Mouse (Mus musculus) cerebellum, postnatal 14 days (tissue): ENCODE measurements at regions not wholly inside any gene's neighbourhood (a gene's known extent, or its start where the extent isn't known, plus 50 kb on each side); places are given as distances from the start of the nearest gene placed in this dataset.

Experiments
- DNase-seq, 2 experiments: peaks; one replicate each; pipeline ENCODE4 v3.0.0; 2021; ENCODE audit warnings: mixed read lengths in 2 of 2

DNA sequence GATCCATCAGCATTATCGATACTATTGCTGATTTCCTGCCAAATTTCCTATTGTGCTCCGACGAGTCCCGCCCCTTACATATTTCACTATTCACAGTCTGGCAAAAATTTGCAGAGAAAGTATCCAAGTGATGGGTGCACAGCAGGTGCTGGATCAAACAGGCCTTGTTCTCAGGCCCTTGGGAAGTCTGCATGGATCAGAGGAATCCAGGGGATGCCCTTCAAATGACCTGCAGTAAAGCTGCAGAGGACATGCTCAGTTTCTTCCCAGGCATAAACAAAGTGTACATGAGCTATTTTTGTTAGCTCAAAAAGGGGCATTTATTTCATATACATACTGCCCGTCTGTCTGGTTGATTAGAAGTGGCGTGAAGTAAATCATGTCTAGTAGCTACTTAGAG is 194.2 kb upstream of the Zic1 start:
- peak in 1 of 2 experiments; percentile 24 for DNase-seq

DNA sequence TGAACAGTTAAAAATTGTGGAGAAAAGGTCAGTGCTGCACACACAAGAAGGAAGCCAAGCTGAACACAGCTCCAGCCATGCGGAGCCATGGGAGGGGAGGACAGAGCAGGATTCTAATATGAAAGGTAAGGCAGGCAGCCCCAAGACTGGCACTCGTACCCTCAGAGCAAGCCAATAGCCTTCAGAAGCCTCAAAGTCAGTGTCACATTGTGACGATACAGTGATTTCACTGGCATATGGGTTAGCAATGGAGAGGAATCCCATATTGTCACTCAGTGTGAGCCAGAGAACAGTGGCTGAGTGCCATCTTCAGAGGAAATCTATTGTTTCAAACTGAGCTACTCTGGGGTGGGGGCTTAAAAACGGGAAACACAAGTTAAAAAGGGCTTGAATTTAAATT is 181.4 kb upstream of the Zic1 start:
- DNase-seq, result peak; percentile 87 to 93

DNA sequence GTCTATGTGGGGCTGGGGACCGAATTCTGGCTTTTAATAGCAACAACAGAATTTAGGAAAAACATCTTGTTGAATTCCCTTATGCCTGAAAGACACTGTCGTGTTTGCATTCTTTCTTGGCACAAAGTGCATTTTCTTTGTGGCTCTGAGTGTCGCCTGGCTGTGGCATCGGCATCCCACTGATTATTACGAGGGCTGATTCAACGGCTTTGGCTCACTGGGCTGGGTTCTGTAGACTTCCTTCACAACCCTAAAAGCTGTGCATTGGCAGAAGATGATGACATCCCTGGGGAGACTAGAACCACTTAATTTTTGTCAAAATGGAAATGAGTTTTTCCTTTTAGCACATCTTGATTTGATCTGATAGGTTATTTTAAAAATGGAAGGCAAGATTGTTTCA is 179.8 kb upstream of the Zic1 start:
- peak; percentile 76 to 90 for DNase-seq

DNA sequence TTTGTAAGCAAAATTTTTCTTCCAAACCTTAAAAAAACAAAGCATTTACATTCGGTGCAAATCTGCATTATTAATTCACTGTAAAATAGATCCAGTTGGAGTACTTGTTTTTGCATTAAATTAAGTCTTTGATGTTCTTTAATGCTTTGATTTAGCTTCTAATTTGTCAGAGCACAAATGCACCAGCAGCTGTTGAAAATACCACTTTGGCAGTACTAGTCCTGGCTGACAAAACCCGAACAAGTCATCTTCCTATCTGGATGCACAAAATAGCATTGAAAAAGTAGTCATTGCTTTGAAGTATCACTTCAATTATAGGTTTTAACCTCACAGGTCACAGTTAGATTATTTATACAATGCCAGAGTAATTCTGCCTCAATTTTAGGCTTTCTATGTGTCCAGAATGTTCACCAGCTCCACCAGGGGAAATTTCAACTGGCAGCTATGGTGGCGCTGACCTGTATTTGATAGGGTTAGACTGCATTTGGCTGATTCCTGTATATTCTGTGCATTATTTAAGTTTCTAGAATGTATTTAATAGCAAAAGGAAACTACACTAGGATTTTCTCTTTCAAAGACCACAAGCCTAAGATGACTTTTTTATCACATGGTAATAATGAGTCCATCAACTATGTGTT is 163.3 kb upstream of the Zic1 start:
- peak in 1 of 2 experiments; percentile 35 for DNase-seq

DNA sequence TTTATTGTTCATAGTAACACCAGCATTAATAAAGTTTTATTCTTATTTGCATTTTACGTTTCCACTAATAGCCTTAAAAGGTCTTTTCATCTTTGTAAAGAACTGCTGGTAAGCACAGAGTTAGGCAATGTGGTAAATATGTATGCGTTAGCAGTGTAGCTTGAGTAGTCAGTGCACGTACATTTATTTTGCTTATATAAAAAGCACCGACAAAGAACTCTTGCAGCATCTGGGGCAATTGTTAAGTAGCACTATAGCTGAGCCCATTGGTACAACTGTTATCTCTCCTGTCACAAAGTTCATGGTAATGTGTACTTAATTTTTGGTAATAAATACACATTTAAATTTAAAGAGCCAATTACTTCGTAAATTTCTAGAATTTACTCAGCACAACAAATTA is 162.8 kb upstream of the Zic1 start:
- no peak for DNase-seq

DNA sequence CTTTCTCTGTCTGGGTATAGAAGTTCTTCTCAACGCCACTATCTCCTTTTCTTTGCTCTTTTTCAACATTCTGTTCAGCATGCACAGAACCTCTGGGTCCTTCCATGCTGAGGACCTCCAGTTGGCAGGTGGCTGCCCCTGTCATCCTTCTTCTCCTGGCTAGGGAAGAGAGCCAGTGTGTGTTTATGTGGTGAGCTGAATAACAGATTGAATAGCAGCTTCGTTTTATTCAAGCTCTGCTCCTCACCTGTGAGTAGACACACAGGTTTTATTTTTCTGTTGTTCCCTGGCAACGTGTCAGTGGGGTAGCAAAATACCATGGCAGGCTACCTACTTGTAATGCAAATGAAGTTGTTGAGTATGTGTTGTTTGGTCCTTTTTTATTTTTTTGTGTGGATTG is 154.9 kb upstream of the Zic1 start:
- DNase-seq, result peak; percentile 37 to 57

DNA sequence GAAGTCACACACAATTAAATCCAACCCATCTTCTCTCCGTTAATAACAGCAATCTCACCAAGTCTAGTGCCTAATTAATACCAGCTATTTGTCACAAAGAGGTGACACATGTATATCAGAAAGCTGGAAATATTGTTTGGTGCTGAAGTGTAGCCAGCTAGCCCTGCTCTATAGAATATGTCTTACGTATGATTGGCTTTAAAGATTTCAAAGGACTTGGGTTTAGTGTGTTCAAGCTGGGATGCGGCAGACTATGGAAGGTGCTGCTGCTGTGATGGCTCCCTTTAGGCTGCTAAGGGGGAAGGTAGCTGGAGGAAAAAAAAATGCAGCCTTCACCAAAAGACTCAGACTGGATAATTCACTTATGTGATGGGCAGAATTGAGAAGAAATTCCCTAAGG is 144.1 kb upstream of the Zic1 start:
- no peak for DNase-seq

DNA sequence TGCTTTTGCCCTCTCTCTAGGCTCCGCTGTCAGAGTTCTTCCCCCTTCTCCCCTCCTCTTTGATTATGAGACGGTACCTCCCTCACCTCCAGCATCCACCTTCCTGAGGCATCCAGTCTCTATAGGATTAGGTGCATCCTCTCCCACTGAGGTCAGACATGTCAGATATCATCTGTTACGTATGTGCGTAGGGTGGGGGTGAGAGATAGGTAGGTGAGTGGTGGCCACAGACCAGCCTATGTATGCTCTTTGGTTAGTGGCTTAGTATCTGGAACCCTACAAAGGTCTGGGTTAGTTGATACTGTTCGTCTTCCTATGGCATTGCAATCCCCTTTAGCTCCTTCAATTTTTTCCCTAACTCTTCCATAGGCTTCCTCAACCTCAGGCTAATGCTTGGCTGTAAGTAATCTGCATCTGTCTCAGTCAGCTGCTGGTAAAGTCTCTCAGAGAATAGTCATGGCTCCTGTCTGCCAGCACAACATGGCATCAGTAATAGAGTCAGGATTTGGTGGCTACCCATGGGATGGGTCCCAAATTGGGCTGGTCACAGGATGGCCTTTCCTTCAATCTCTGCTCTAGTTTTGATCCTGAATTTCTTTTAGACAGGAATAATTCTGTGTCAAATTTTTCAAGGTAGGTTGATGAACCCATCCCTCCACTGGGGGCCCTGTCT is 138.2 kb upstream of the Zic1 start:
- no peak for DNase-seq

DNA sequence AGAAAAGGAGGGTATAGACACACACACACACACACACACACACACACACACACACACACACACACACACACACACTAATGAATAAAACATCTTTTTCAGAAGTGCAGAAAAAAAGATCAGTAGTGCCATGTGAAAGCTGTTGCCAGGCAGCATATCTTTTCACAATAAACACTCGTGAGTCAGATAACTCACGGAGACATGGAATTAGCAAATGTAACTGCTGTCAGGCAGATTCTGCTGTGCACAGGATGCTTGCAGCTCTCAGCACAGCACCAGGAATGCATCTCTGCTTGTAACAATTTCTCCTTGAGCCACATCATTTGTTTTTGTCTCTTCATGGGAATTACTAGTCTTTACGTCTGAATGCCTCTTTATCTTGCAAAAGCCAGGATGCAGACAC is 111.0 kb upstream of the Zic1 start:
- DNase-seq, result no peak

DNA sequence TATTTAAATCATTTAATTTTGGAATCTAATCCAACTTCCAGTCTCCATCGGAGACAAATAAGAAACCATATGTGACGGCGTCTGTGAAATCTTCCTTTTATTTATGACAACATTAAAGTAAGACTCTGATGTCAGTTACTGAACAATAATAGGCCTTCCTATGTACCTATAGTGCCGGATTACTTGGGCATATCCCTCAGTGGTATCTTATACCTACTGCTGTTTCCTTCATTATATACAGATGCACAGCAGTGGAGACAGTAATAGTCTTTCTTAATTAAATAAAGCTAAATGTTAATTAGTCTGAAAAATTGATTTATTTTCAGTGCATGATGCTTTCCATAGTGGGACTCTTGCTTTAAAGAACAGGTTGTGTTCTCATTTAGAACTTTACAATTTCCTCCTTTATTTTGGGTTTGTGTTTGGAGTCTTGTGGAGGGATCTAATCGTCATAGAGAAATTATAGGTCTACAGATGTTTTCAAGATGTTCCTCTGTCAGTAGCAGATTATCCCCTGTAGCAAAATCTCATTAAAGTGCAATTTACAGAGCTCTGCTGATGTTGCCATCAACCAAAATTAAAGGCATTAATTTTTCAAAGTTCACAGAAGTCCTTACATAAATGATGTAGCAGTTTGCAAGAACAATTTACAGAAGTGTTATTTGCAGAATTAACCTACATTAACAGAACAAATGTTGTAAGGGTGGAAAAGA is 97.3 kb upstream of the Zic1 start:
- no peak for DNase-seq

DNA sequence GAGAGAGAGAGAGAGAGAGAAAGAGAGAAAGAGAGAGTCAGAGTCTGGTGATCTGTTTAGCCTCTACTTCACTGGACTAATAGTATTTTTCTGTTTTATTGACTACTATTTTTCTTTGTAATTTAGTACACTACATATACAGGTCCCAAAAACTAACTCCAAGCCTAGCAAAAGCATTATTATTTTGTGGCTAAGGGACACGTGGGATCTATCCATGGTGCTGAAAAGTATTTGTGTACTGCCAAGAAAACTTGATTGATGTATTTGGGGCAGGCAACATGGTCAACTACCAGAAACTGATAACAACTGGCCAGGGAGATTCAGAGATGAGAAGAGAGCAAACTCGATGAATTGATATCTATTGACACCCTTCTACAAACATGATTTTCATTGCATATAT is 94.3 kb upstream of the Zic1 start:
- no peak for DNase-seq

DNA sequence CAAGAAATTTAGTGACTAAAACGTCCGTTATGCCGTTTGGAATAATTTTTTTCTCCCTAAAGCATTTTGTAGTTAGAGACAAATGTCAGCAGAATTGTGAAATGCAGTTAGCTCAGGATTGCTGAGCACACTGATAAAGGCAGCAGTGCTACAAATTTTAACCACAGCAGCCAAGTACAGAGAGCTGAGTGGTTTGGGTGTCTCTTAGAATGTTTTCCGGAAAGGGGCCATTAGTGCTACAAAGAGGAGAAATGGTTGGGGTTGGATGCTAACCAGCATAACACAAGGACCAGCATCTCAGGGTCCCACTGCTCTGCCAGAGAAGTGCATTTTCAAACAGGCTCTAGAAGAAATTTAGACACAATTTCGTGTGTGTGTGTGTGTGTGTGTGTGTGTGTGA is 91.2 kb upstream of the Zic1 start:
- no peak for DNase-seq

DNA sequence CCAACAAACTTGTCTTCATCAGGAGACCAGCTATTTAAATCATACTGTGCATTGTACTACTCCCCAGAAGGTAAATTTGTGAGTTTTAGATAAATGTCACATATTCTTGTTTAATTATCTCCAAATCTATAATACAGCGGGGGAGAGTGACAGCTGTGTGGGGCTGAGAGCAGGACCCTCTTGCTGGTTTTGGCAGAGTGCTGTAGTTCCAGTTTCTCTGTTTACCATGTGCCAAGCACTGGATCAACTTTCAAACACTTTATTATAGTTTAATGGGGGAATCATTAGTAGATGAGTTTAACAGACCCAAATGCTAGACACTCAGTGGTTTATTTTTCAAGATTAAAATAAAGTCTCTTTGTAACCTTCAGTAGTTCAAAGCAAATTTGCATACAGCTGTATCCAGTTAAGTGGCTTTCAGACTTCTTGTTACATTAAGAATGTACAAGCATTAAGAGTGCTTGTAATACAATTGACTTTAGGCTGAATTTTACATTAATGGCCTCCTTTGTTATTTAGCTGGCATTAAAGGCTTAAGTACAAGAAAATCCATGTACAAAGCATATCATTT is 90.7 kb upstream of the Zic1 start:
- DNase-seq, result no peak

DNA sequence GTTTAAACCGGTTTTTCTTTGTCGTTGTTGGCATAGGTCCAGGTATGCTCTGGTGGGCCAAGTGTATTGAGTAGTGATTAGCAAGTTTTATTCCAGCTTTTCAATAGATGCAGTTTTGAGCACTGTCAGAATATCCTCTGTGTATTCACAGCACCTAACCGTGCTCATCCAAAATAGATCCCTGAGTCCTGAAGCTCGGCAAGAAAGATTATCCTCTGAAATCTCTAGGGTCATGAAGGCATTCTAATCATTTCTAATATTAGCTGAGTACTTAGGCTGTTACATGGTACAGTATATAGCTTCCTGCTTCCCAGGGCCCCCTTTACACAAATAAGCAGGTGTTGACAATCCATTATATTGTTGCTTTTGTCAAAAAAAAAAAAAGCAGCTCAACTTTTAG is 73.5 kb upstream of the Zic1 start:
- no peak for DNase-seq
